Mouse (Mus musculus): ENCODE results near the gene Engase. TPM values are rescaled to one million over a fixed set of nuclear protein-coding genes. Genes with fewer than 3 reads are reported as not detected.

Gene Engase
- polyA plus RNA-seq (2012; rRNA removed): 19.2 and 20.8 TPM in 2 replicates

- peak; percentile 62 for DNase-seq (ENCODE audit: low read depth)
Observed at GRCm38 (mm10) chr11:118476396-118477373, at the start of gene Engase. TSS of gene Engase (plus strand) at chr11:118476829.

GRCm38 (mm10) chr11:118427266-118427779 is 49.3 kb upstream of the Engase start:
- DNase-seq (ENCODE audit: low read depth): no peak

DNA sequence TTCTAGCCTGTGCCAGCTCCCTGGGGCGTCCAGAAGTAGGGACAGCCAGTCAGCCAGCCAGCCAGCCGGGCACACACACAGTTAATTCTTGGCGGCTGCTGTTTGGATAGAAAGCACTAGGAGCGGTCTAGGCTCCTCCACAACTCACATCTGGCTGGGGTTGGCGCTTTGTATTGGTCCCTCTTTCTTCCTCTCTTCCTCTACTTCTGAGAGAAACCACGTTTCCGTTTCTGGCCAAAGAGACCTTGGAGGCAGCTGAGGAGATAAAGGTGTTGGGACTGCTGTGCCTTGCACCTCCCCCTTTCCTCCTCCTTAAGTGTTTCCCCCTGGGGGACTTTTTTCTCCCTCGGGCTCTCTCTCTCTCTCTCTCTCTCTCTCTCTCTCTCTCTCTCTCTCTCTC is 48.6 kb upstream of the Engase start, which contains the start of gene C1qtnf1:
Gene C1qtnf1 (plus strand): TSS at position 218 of the 400 bp plus-strand sequence.
- DNase-seq (ENCODE audit: low read depth): no peak

- no peak for DNase-seq (ENCODE audit: low read depth)
Observed at GRCm38 (mm10) chr11:118428460-118428868, 48.2 kb upstream of the Engase start.

DNA sequence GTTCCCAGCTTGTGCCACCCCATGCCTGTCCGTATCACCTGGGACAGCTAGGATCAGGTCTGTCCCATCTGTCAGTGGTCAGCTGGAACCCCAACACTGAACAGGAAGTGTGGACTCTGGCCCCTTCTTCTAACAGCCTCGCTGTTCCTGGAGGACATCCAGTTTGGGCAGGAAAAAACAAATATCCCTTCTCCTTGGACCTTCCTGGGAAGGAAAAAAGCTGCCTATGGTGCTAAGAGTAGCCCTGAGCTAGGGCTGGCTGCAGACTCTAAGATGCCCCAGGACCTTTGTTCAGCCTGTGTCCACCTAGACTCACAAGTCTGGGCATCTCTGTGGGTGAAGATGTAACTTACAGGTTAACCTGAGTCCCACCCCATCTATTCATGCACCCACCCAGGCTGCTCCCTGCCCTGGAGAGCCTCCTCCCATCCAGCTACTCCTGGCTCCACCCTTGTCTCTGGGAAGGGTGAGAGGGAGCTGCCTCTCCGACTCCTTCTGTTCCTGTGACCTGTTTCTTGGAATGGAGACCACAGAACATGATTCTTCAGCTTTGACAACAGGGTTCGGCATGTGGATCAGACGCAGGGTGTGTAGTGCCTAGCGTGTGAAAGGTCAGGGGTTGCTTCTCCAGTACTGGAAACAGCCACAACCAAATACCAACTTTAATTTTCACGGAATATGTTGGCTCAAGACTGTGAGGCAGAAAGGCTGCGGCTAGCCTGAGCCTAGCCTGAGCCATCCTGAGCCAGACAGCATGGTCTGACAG is 47.5 kb upstream of the Engase start:
- no peak for DNase-seq (ENCODE audit: low read depth)

GRCm38 (mm10) chr11:118430291-118430885 is 46.2 kb upstream of the Engase start:
- DNase-seq (ENCODE audit: low read depth): no peak

DNA sequence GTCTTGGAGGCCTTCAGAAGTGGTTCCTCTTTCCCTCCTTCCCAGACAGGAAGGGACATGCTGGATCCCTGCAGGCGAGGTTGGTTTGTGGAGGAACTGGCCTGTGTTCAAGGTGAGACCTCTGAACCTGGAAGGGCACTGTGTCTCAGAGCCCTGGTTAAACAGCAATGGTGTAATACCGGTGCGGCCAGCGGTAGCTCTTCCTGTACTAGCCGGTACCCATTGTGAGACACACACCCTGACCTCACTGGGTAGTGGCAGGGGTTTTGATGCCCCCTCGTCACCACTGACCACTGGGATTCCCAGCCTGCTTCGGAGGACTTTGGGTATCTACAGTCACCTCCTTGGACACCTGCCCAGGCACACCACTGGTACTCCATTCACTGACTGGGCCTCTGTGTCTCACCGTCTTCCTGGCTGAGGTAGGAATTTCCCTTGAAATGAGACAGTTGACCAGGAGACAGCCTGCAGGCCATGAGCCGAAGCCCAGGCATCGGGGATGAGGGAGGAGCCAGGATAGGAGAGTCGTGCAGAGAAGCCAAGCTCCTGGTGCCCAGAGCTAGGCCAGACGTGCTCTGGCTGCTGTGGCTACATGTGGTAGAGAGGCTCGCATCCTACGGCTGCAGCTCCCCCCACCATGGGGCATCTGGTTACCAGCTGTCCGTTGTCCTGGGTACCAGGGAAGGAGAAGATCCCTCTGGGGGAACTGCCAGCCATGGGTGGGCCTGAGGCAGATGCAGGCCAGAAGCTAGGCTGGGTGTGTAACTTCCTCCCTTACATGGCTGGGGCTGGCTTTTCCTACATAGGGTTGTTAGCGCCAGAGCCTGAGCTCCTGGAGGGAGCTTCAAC is 45.3 kb upstream of the Engase start:
- DNase-seq (ENCODE audit: low read depth): no peak

DNA sequence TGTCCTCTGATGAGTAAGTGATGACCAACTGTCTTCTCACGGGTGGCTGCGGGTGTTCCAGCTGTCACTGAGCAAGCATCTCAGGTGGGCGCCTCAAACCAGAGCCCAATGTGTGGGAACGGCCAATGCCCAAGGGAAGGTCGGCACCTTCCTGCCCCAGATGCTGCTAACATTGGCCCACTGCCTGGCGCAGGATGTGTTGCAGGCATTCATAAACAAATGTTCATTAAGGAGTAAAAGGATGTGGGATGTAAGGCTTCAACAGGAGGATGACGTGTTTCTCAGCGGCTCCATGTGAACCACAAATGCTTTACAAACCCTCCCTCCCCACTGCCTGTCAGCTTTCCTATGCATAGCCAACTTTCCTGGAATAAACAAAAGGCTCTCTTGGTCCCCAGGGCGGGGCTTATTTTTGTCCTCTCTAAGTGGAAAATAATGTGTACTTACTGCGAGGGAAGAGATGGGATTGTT is 43.2 kb upstream of the Engase start:
- no peak for DNase-seq (ENCODE audit: low read depth)

GRCm38 (mm10) chr11:118434093-118434492 is 42.5 kb upstream of the Engase start:
- DNase-seq (ENCODE audit: low read depth): no peak

DNA sequence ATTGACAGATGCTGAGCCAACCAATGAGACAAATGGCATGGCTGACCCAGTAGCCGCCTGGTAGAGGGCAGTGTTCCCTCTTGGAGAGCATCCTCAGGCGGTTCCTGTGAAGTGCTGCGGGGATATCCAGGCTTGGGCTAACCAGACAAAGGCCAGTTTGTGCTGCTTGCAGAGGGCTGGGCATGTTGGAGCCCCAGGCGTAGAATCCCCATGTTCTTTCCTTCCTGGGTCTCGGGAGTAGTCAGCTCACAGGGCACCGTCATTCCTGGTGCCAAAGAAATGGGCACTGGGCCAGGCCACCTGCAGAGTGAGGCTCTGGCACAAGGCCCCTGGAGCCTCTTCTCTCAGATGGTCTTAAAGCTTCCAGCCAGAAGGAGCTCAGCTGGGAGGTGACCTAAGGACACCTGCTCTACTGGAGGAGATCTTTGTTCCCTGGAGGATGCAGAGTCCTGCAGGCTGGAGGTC is 40.1 kb upstream of the Engase start:
- DNase-seq (ENCODE audit: low read depth): no peak

- DNase-seq (ENCODE audit: low read depth): peak; percentile 80
Observed at GRCm38 (mm10) chr11:118438665-118439414, 37.8 kb upstream of the Engase start.

DNA sequence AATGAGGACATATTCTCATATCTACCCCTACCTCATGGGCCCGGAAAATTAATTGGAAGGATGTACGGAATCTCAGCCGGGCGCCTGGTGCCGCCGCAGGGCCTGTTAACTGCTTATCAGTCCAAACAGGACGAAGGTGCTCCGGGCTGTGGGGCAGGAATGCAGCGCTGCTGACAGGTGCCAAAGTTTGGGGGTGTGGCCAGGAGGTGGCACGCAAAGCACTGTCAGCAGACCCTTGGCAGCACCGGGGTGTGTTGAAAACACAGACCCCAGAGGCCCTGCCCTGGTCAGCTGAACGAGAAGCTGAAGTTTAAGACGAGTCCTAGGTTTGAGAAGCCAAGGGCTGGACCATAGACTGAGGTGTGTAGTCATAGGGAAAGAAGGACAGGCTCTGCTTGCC is 33.9 kb upstream of the Engase start:
- DNase-seq (ENCODE audit: low read depth): no peak

GRCm38 (mm10) chr11:118443201-118443970 is 33.2 kb upstream of the Engase start:
- DNase-seq (ENCODE audit: low read depth): no peak

DNA sequence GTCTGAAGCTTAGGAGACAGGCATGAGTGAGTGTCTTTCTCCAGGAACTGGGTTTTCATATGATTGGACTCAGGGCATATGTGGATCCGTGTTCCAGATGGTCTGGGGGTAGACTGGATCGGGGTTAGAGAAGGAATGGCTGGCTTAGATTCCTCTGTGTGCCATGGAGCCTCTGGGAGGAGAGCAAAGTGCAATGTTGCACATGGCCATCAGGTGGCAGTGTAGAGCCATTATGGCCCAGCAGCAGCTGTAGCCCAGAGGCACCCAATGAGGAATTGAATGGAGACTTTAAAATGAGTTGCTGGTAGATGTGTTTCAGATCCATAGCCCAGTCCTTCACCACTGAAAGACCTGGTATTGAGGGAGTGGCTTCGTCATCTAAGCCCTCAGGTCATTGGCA is 30.8 kb upstream of the Engase start:
- DNase-seq (ENCODE audit: low read depth): no peak

DNA sequence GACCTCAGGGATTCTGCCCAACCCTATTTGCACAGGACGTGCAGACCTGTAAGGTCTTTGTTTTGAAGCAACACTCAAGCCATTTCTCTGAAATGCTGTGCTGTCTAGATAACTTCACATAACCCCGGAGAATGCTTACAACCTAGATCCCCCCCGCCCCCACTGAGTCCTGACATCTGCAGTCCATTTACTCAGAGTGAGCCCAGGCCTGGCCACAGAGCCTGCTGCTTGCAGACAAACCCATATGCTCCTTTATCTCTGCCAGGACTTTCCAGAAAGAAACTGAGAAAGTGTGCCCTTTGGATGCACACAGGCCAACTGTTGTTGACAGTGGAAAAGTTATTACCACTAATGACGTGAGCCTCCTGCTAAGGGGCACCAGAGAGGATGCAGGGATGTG is 29.3 kb upstream of the Engase start:
- DNase-seq (ENCODE audit: low read depth): no peak

- DNase-seq (ENCODE audit: low read depth): no peak
Observed at GRCm38 (mm10) chr11:118448385-118448784, 28.2 kb upstream of the Engase start.

DNA sequence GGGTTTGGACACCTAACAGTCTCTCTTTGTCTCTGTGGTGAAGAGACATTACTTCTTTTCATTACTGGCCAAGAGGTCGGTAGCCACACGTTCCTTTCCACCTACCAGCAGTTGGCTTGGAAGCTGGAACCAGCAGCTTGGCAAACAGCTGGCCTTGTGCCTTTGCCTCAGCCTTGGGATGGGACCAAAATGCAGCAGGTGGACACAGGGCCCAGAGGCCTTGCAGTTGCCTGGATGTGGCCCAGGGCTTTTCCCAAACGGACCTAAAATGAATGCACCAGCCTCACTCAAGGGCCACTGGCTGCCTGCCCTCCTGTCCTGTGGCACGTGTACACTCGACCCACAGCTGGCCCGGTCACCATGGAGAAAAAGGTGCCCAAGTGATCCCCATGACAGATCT is 25.4 kb upstream of the Engase start:
- DNase-seq (ENCODE audit: low read depth): no peak

- DNase-seq (ENCODE audit: low read depth): no peak
Observed at GRCm38 (mm10) chr11:118452955-118453354, 23.7 kb upstream of the Engase start.

Data from gonadal fat pad, adult 2 months (tissue).